Mouse (Mus musculus) heart, embryonic 10.5 days (tissue): ENCODE measurements at regions not wholly inside any gene's neighbourhood (a gene's known extent, or its start where the extent isn't known, plus 50 kb on each side); places are given as distances from the start of the nearest gene placed in this dataset.

ENCODE experiments used
- DNase-seq: peaks from one replicate; pipeline ENCODE4 v3.0.0-alpha.2; 2017; ENCODE audit warnings: low spot score
- H3K27ac ChIP-seq: fragments of 300-500 bp; sonication (generic); 2 replicates; pipeline ENCODE4 v1.5.1; 2016; ENCODE audit warnings: mild to moderate bottlenecking
- H3K27me3 ChIP-seq: fragments of 300-500 bp; sonication (generic); 2 replicates; pipeline ENCODE4 v1.6.1; 2016; ENCODE audit warnings: mild to moderate bottlenecking; ENCODE audit not compliant: poor library complexity, insufficient read depth, severe bottlenecking
- H3K36me3 ChIP-seq: fragments of 300-500 bp; sonication (generic); 2 replicates; pipeline ENCODE4 v1.6.1; 2016; ENCODE audit warnings: mild to moderate bottlenecking, moderate library complexity
- H3K4me1 ChIP-seq: fragments of 300-500 bp; sonication (generic); 2 replicates; pipeline ENCODE4 v1.6.1; 2016; ENCODE audit warnings: mild to moderate bottlenecking
- H3K4me3 ChIP-seq: fragments of 300-500 bp; sonication (generic); 2 replicates; pipeline ENCODE4 v1.5.1; 2016; ENCODE audit warnings: mild to moderate bottlenecking, moderate library complexity
- H3K9me3 ChIP-seq: fragments of 300-500 bp; sonication (generic); 2 replicates; pipeline ENCODE4 v1.6.1; 2016; ENCODE audit warnings: mild to moderate bottlenecking, moderate library complexity
- WGBS: fragments of 180-500 bp; shearing (Covaris S2); methylation state at CpG from one replicate; pipeline ENCODE4 v1.1.7; 2016; 5-methylcytosine and 5-hydroxymethylcytosine counted together

- no peaks in the 10 kb centered on the region for H3K9me3 ChIP-seq
- H3K36me3 ChIP-seq, result no peaks in the 10 kb centered on the region
- peak overlapping the region; percentile 55 for H3K4me3 ChIP-seq
- H3K27me3 ChIP-seq, result peaks cover 19% of the 10 kb centered on the region
- 8% methylated on average over 16 of the region's 16 CpGs for WGBS
- DNase-seq, result no peak
- H3K27ac ChIP-seq, result peak overlapping the region; percentile 69; the same call in 1 of the 2 replicates
- H3K4me1 ChIP-seq, result peaks cover 18% of the 10 kb centered on the region
Observed at GRCm38 (mm10) chr13:58471704-58472103, 68.6 kb upstream of the Hnrnpk start.

GRCm38 (mm10) chr13:58469731-58470130 lies 66.6 kb upstream of the Hnrnpk start:
- H3K27ac ChIP-seq, result peak overlapping the region; percentile 59
- H3K4me3 ChIP-seq, result peak overlapping the region; percentile 29; the same call in 1 of the 2 replicates
- H3K36me3 ChIP-seq, result no peaks in the 10 kb centered on the region
- peaks cover 23% of the 10 kb centered on the region for H3K4me1 ChIP-seq
- no peaks in the 10 kb centered on the region for H3K9me3 ChIP-seq
- peaks cover 19% of the 10 kb centered on the region for H3K27me3 ChIP-seq
- DNase-seq, result no peak
- 18% methylated on average over 6 of the region's 6 CpGs for WGBS

- no peaks in the 10 kb centered on the region for H3K36me3 ChIP-seq
- no peak overlapping the region for H3K27ac ChIP-seq
- DNase-seq, result no peak
- H3K4me1 ChIP-seq, result peaks cover 23% of the 10 kb centered on the region
- peaks cover 10% of the 10 kb centered on the region for H3K27me3 ChIP-seq
- 76% methylated on average over 10 of the region's 10 CpGs for WGBS
- no peak overlapping the region for H3K4me3 ChIP-seq
- H3K9me3 ChIP-seq, result no peaks in the 10 kb centered on the region
Observed at GRCm38 (mm10) chr13:58467097-58467642, 64.0 kb upstream of the Hnrnpk start.

GRCm38 (mm10) chr13:58465206-58466104 lies 62.3 kb upstream of the Hnrnpk start:
- Histone ChIP-seq H3K4me1 (peaks cover 19% of the 10 kb centered on the region), H3K27ac (no peak overlapping the region), H3K9me3 (no peaks in the 10 kb centered on the region), H3K36me3 (no peaks in the 10 kb centered on the region), H3K4me3 (no peak overlapping the region), H3K27me3 (no peaks in the 10 kb centered on the region)
- WGBS, result 75% methylated on average over 13 of the region's 13 CpGs
- no peak for DNase-seq
